Comparison of ENCODE assay signal across 15 mouse cellular contexts in genomic region chr11:120938795-120939194, GRCm38 (mm10). TPM values are rescaled to one million over a fixed set of nuclear protein-coding genes. Genes with fewer than 3 reads are reported as not detected.
DNase-seq lines count a peak whose midpoint lies in the region; ATAC-seq lines count a peak whose summit lies in the region.
"Had no signal": no experiment of that assay in that cellular context is flagged by ENCODE, and none has a peak within 500 bp of the region (broad histone marks: within the 10 kb centered on the region; RNA-seq: fewer than 3 reads in every experiment).

No protein-coding gene starts in this region.

- H3K4me3 ChIP-seq in hindbrain, embryonic 11.5 days (ENCODE audit: low read depth, low read length): no peak overlapping the region
- H3K4me3 ChIP-seq: embryonic facial prominence, embryonic 13.5 days; hindbrain, embryonic 12.5 days; limb, embryonic 13.5 days; midbrain, embryonic 15.5 days had no signal

- H3K27ac ChIP-seq in hindbrain, embryonic 11.5 days (ENCODE audit: low read depth, low read length): no peak overlapping the region
- H3K27ac ChIP-seq: embryonic facial prominence, embryonic 13.5 days; hindbrain, embryonic 12.5 days; limb, embryonic 13.5 days; midbrain, embryonic 15.5 days had no signal

- no peaks in the 10 kb centered on the region for H3K9me3 ChIP-seq in hindbrain, embryonic 11.5 days (ENCODE audit: control insufficient read depth, low read length)
- H3K9me3 ChIP-seq: embryonic facial prominence, embryonic 13.5 days; hindbrain, embryonic 12.5 days; limb, embryonic 13.5 days; midbrain, embryonic 15.5 days had no signal

- ATAC-seq in granulocyte monocyte progenitor cell, adult 5-6 weeks (replicated peaks; ENCODE audit: poor library complexity, severe bottlenecking): peak; percentile 92
- no peak for ATAC-seq in hindbrain, embryonic 11.5 days (ENCODE audit: low FRiP score)
- ATAC-seq: midbrain, embryonic 15.5 days had no signal

- 48% methylated on average over 4 of the region's 4 CpGs for WGBS in hindbrain, embryonic 11.5 days

- H3K36me3 ChIP-seq in hindbrain, embryonic 11.5 days (ENCODE audit: control insufficient read depth, insufficient read depth, low read length): no peaks in the 10 kb centered on the region
- H3K36me3 ChIP-seq: embryonic facial prominence, embryonic 13.5 days; hindbrain, embryonic 12.5 days; limb, embryonic 13.5 days; midbrain, embryonic 15.5 days had no signal

- H3K4me2 ChIP-seq in hindbrain, embryonic 11.5 days (replicated peaks; ENCODE audit: low read depth, low read length): no peak overlapping the region
- H3K4me2 ChIP-seq: embryonic facial prominence, embryonic 13.5 days; hindbrain, embryonic 12.5 days; limb, embryonic 13.5 days; midbrain, embryonic 15.5 days had no signal

- no peaks in the 10 kb centered on the region for H3K4me1 ChIP-seq in hindbrain, embryonic 11.5 days (replicated peaks; ENCODE audit: control insufficient read depth, insufficient read depth, low read length)
- H3K4me1 ChIP-seq: embryonic facial prominence, embryonic 13.5 days; hindbrain, embryonic 12.5 days; limb, embryonic 13.5 days; midbrain, embryonic 15.5 days had no signal

- peak; percentile 34 for DNase-seq in lung, postnatal 25 days (ENCODE audit: low spot score)
- DNase-seq in lung, postnatal 10 days: no peak
- DNase-seq in lung, postnatal 36 days: peak; percentile 63
- DNase-seq in yolk sac, embryonic 10.5 days (ENCODE audit: low spot score): peak; percentile 39
- no peak for DNase-seq in hindbrain, embryonic 11.5 days (ENCODE audit: low spot score)
- DNase-seq in left cerebral cortex, adult 18-20 months (ENCODE audit: low spot score in 2 of 2): no peak
- no peak for DNase-seq in kidney, adult 8-10 months
- DNase-seq: adrenal gland, adult 8-10 months; cerebellum, adult 18-20 months; kidney, postnatal 36 days had no signal

- H3K27me3 ChIP-seq in hindbrain, embryonic 11.5 days (ENCODE audit: control insufficient read depth, insufficient read depth, low read length): no peaks in the 10 kb centered on the region
- H3K27me3 ChIP-seq: embryonic facial prominence, embryonic 13.5 days; hindbrain, embryonic 12.5 days; midbrain, embryonic 15.5 days had no signal

- H3K9ac ChIP-seq in hindbrain, embryonic 11.5 days (ENCODE audit: low read depth, low read length): no peak overlapping the region
- H3K9ac ChIP-seq: embryonic facial prominence, embryonic 13.5 days; hindbrain, embryonic 12.5 days; limb, embryonic 13.5 days; midbrain, embryonic 15.5 days had no signal

RNA-seq across cellular contexts. Expression of gene Ccdc57, which starts 6.1 kb away (rescaled TPM):
- total RNA-seq in granulocyte monocyte progenitor cell, adult 5-6 weeks (2014; fragmentation: Nextera tagmentation): 4.6 and 5.2 TPM in 2 replicates
- 5.6 and 6.9 TPM in 2 replicates for total RNA-seq in granulocyte monocyte progenitor cell, adult 5-6 weeks (2017)
- 3.9 and 4.7 TPM in 2 replicates for polyA plus RNA-seq in hindbrain, embryonic 11.5 days (2014; fragmentation: Nextera tagmentation; extraction: Ambion mirVana)
- 1 to 10 TPM; 7.2 to 9.3 TPM for total RNA-seq in left cerebral cortex, adult 18-20 months (2021)

RNA-seq across cellular contexts. Expression of gene Slc16a3, which starts 9.5 kb away (rescaled TPM):
- 5.0 and 11.3 TPM in 2 replicates for total RNA-seq in granulocyte monocyte progenitor cell, adult 5-6 weeks (2014; fragmentation: Nextera tagmentation)
- total RNA-seq in granulocyte monocyte progenitor cell, adult 5-6 weeks (2017): 4.1 and 4.7 TPM in 2 replicates
- polyA plus RNA-seq in hindbrain, embryonic 11.5 days (2014; fragmentation: Nextera tagmentation; extraction: Ambion mirVana): 25.8 and 32.0 TPM in 2 replicates
- total RNA-seq in left cerebral cortex, adult 18-20 months (2021): 1 to 10 TPM; 3.9 to 4.0 TPM

RNA-seq across cellular contexts. Expression of gene Csnk1d, which starts 52.3 kb away (rescaled TPM):
- 53.7 and 63.6 TPM in 2 replicates for total RNA-seq in granulocyte monocyte progenitor cell, adult 5-6 weeks (2014; fragmentation: Nextera tagmentation)
- 68.2 and 70.6 TPM in 2 replicates for total RNA-seq in granulocyte monocyte progenitor cell, adult 5-6 weeks (2017)
- polyA plus RNA-seq in hindbrain, embryonic 11.5 days (2014; fragmentation: Nextera tagmentation; extraction: Ambion mirVana): 58.4 and 71.3 TPM in 2 replicates
- 100 to 1,000 TPM; 117 to 135 TPM for total RNA-seq in left cerebral cortex, adult 18-20 months (2021)

Comparison
In these comparisons a context has a peak if more than half of its experiments do, and no peak if none do; other contexts are left out.
1. DNase-seq: peak in lung, postnatal 25 days (single experiment), lung, postnatal 36 days (single experiment) and yolk sac, embryonic 10.5 days (single experiment); none in lung, postnatal 10 days (single experiment), hindbrain, embryonic 11.5 days (single experiment), left cerebral cortex, adult 18-20 months (0 of 2) and kidney, adult 8-10 months (0 of 2).